Mouse (Mus musculus): Measurements from ENCODE around the gene Axl. TPM values are rescaled to one million over a fixed set of nuclear protein-coding genes. Genes with fewer than 3 reads are reported as not detected.
"Not testable (repeated sequence)": the region's sequence is repeated elsewhere in the genome, so short reads cannot be mapped to it uniquely, and the experiment has no call there.

The Axl gene
- polyA plus RNA-seq, 1 experiment from 2014 or later, result 13.5 TPM

GRCm38 (mm10) chr7:25725886-25726285 is 62.6 kb downstream of the Axl start:
- no peak overlapping the region for H3K9ac ChIP-seq (replicated peaks; ENCODE audit: low read depth, low read length)
- H3K4me3 ChIP-seq (ENCODE audit: low read depth, low read length), result no peak overlapping the region
- 85% methylated on average over 18 of the region's 19 CpGs for WGBS
- ATAC-seq (ENCODE audit: low read depth), result no peak
- H3K9me3 ChIP-seq (ENCODE audit: control insufficient read depth, low read length), result no peaks in the 10 kb centered on the region
- H3K27ac ChIP-seq (ENCODE audit: low read depth, low read length), result no peak overlapping the region
- H3K4me1 ChIP-seq (ENCODE audit: control insufficient read depth, insufficient read depth, low read length), result no peaks in the 10 kb centered on the region
- H3K36me3 ChIP-seq (ENCODE audit: control insufficient read depth, insufficient read depth, low read length), result peaks cover 77% of the 10 kb centered on the region
- no peak overlapping the region for H3K4me2 ChIP-seq (ENCODE audit: low read depth, low read length)
- H3K27me3 ChIP-seq (ENCODE audit: control insufficient read depth, insufficient read depth, low read length), result no peaks in the 10 kb centered on the region

GRCm38 (mm10) chr7:25721776-25722175 is 66.7 kb downstream of the Axl start:
- not testable (repeated sequence) for H3K4me2 ChIP-seq (ENCODE audit: low read depth, low read length); H3K9ac ChIP-seq (replicated peaks; ENCODE audit: low read depth, low read length); H3K4me1 ChIP-seq (ENCODE audit: control insufficient read depth, insufficient read depth, low read length); ATAC-seq (ENCODE audit: low read depth); H3K27me3 ChIP-seq (ENCODE audit: control insufficient read depth, insufficient read depth, low read length); H3K27ac ChIP-seq (ENCODE audit: low read depth, low read length); H3K4me3 ChIP-seq (ENCODE audit: low read depth, low read length); H3K9me3 ChIP-seq (ENCODE audit: control insufficient read depth, low read length)
- peaks cover 51% of the 10 kb centered on the region for H3K36me3 ChIP-seq (ENCODE audit: control insufficient read depth, insufficient read depth, low read length)

- H3K4me2 ChIP-seq (ENCODE audit: low read depth, low read length), result no peak overlapping the region
- H3K4me1 ChIP-seq (ENCODE audit: control insufficient read depth, insufficient read depth, low read length), result peaks cover 10% of the 10 kb centered on the region
- no peak overlapping the region for H3K27ac ChIP-seq (ENCODE audit: low read depth, low read length)
- peaks cover 43% of the 10 kb centered on the region for H3K36me3 ChIP-seq (ENCODE audit: control insufficient read depth, insufficient read depth, low read length)
- no peak overlapping the region for H3K9ac ChIP-seq (replicated peaks; ENCODE audit: low read depth, low read length)
- no peaks in the 10 kb centered on the region for H3K9me3 ChIP-seq (ENCODE audit: control insufficient read depth, low read length)
- 93% methylated on average over 5 of the region's 5 CpGs for WGBS
- H3K27me3 ChIP-seq (ENCODE audit: control insufficient read depth, insufficient read depth, low read length), result no peaks in the 10 kb centered on the region
- no peak for ATAC-seq (ENCODE audit: low read depth)
- H3K4me3 ChIP-seq (ENCODE audit: low read depth, low read length), result no peak overlapping the region
These were observed 67.7 kb downstream of the Axl start for GRCm38 (mm10) chr7:25720760-25721159.

GRCm38 (mm10) chr7:25719761-25720610 is 68.5 kb downstream of the Axl start:
- ATAC-seq (ENCODE audit: low read depth), result peak; percentile 53
- peaks cover 42% of the 10 kb centered on the region for H3K36me3 ChIP-seq (ENCODE audit: control insufficient read depth, insufficient read depth, low read length)

GRCm38 (mm10) chr7:25718788-25719417 is 69.6 kb downstream of the Axl start, which contains the start of gene Ccdc97:
Gene Ccdc97 (minus strand): TSS chr7:25719088.
- H3K9me3 ChIP-seq (ENCODE audit: control insufficient read depth, low read length), result no peaks in the 10 kb centered on the region
- H3K4me3 ChIP-seq (ENCODE audit: low read depth, low read length), result peak within 1 kb of the TSS; percentile 65
- H3K4me1 ChIP-seq (ENCODE audit: control insufficient read depth, insufficient read depth, low read length), result peaks cover 10% of the 10 kb centered on the region
- H3K9ac ChIP-seq (replicated peaks; ENCODE audit: low read depth, low read length), result peak within 1 kb of the TSS; percentile 70
- ATAC-seq (ENCODE audit: low read depth), result peak; percentile 90
- H3K36me3 ChIP-seq (ENCODE audit: control insufficient read depth, insufficient read depth, low read length), result peaks cover 41% of the 10 kb centered on the region
- WGBS, result 5% methylated on average over 32 of the region's 32 CpGs
- peak within 1 kb of the TSS; percentile 70; the same call in 1 of the 2 replicates for H3K27ac ChIP-seq (ENCODE audit: low read depth, low read length)
- peak within 1 kb of the TSS; percentile 94 for H3K4me2 ChIP-seq (ENCODE audit: low read depth, low read length)
- no peaks in the 10 kb centered on the region for H3K27me3 ChIP-seq (ENCODE audit: control insufficient read depth, insufficient read depth, low read length)

More at GRCm38 (mm10) chr7:25719761-25720610, 68.5 kb downstream of the Axl start:
- Histone ChIP-seq H3K27me3 (ENCODE audit: control insufficient read depth, insufficient read depth, low read length) (no peaks in the 10 kb centered on the region), H3K27ac (ENCODE audit: low read depth, low read length) (no peak overlapping the region), H3K4me1 (ENCODE audit: control insufficient read depth, insufficient read depth, low read length) (peaks cover 10% of the 10 kb centered on the region), H3K9me3 (ENCODE audit: control insufficient read depth, low read length) (no peaks in the 10 kb centered on the region), H3K9ac (replicated peaks; ENCODE audit: low read depth, low read length) (no peak overlapping the region), H3K4me3 (ENCODE audit: low read depth, low read length) (no peak overlapping the region; the same call in 1 of the 2 replicates), H3K4me2 (ENCODE audit: low read depth, low read length) (no peak overlapping the region)
- 63% methylated on average over 10 of the region's 10 CpGs for WGBS

GRCm38 (mm10) chr7:25717478-25717877 is 71.0 kb downstream of the Axl start:
- H3K4me1 ChIP-seq (ENCODE audit: control insufficient read depth, insufficient read depth, low read length), result peaks cover 10% of the 10 kb centered on the region
- no peaks in the 10 kb centered on the region for H3K27me3 ChIP-seq (ENCODE audit: control insufficient read depth, insufficient read depth, low read length)
- peaks cover 38% of the 10 kb centered on the region; the same call in 1 of the 2 replicates for H3K36me3 ChIP-seq (ENCODE audit: control insufficient read depth, insufficient read depth, low read length)
- WGBS, result 92% methylated on average over 3 of the region's 3 CpGs
- no peak overlapping the region for H3K27ac ChIP-seq (ENCODE audit: low read depth, low read length)
- peak overlapping the region; percentile 94; the same call in 1 of the 2 replicates for H3K4me2 ChIP-seq (ENCODE audit: low read depth, low read length)
- no peak overlapping the region for H3K4me3 ChIP-seq (ENCODE audit: low read depth, low read length)
- no peak overlapping the region for H3K9ac ChIP-seq (replicated peaks; ENCODE audit: low read depth, low read length)
- no peak for ATAC-seq (ENCODE audit: low read depth)
- no peaks in the 10 kb centered on the region for H3K9me3 ChIP-seq (ENCODE audit: control insufficient read depth, low read length)

GRCm38 (mm10) chr7:25715731-25716271 is 72.7 kb downstream of the Axl start:
- no peak for ATAC-seq (ENCODE audit: low read depth)
- no peak overlapping the region for H3K4me2 ChIP-seq (ENCODE audit: low read depth, low read length)
- H3K36me3 ChIP-seq (ENCODE audit: control insufficient read depth, insufficient read depth, low read length), result peaks cover 29% of the 10 kb centered on the region; the same call in 1 of the 2 replicates
- WGBS, result 96% methylated on average over 22 of the region's 22 CpGs
- peaks cover 17% of the 10 kb centered on the region for H3K4me1 ChIP-seq (ENCODE audit: control insufficient read depth, insufficient read depth, low read length)
- H3K27ac ChIP-seq (ENCODE audit: low read depth, low read length), result no peak overlapping the region
- H3K9me3 ChIP-seq (ENCODE audit: control insufficient read depth, low read length), result no peaks in the 10 kb centered on the region
- H3K4me3 ChIP-seq (ENCODE audit: low read depth, low read length), result no peak overlapping the region
- H3K27me3 ChIP-seq (ENCODE audit: control insufficient read depth, insufficient read depth, low read length), result no peaks in the 10 kb centered on the region
- no peak overlapping the region for H3K9ac ChIP-seq (replicated peaks; ENCODE audit: low read depth, low read length)

- Histone ChIP-seq H3K36me3 (ENCODE audit: control insufficient read depth, insufficient read depth, low read length) (peaks cover 27% of the 10 kb centered on the region; the same call in 1 of the 2 replicates), H3K9ac (replicated peaks; ENCODE audit: low read depth, low read length) (no peak overlapping the region), H3K27me3 (ENCODE audit: control insufficient read depth, insufficient read depth, low read length) (no peaks in the 10 kb centered on the region), H3K27ac (ENCODE audit: low read depth, low read length) (no peak overlapping the region), H3K4me2 (ENCODE audit: low read depth, low read length) (no peak overlapping the region), H3K4me1 (ENCODE audit: control insufficient read depth, insufficient read depth, low read length) (peaks cover 25% of the 10 kb centered on the region), H3K9me3 (ENCODE audit: control insufficient read depth, low read length) (no peaks in the 10 kb centered on the region), H3K4me3 (ENCODE audit: low read depth, low read length) (no peak overlapping the region)
- ATAC-seq (ENCODE audit: low read depth), result no peak
- 94% methylated on average over 8 of the region's 8 CpGs for WGBS
These were observed 73.9 kb downstream of the Axl start for GRCm38 (mm10) chr7:25714581-25714980.

GRCm38 (mm10) chr7:25712801-25713200 is 75.7 kb downstream of the Axl start:
- no peak overlapping the region for H3K4me2 ChIP-seq (ENCODE audit: low read depth, low read length)
- no peak overlapping the region for H3K9ac ChIP-seq (replicated peaks; ENCODE audit: low read depth, low read length)
- H3K36me3 ChIP-seq (ENCODE audit: control insufficient read depth, insufficient read depth, low read length), result peaks cover 27% of the 10 kb centered on the region; the same call in 1 of the 2 replicates
- H3K27ac ChIP-seq (ENCODE audit: low read depth, low read length), result no peak overlapping the region
- no peak overlapping the region for H3K4me3 ChIP-seq (ENCODE audit: low read depth, low read length)
- WGBS, result 94% methylated on average over 9 of the region's 9 CpGs
- no peaks in the 10 kb centered on the region for H3K27me3 ChIP-seq (ENCODE audit: control insufficient read depth, insufficient read depth, low read length)
- no peak for ATAC-seq (ENCODE audit: low read depth)
- peaks cover 19% of the 10 kb centered on the region for H3K4me1 ChIP-seq (ENCODE audit: control insufficient read depth, insufficient read depth, low read length)
- H3K9me3 ChIP-seq (ENCODE audit: control insufficient read depth, low read length), result no peaks in the 10 kb centered on the region
